Mouse (Mus musculus) brain, embryonic 14.5 days (tissue): ENCODE measurements at regions not wholly inside any gene's neighbourhood (a gene's known extent, or its start where the extent isn't known, plus 50 kb on each side); places are given as distances from the start of the nearest gene placed in this dataset.

Experiments
- CTCF ChIP-seq: fragments of 200-500 bp; IDR thresholded peaks from 2 replicates; pipeline ENCODE4 v1.5.1; 2012; ENCODE audit warnings: inconsistent platforms, mild to moderate bottlenecking, moderate library complexity, borderline replicate concordance; ENCODE audit not compliant: insufficient read depth, insufficient read length; ENCODE audit errors: extremely low read depth
- POLR2A ChIP-seq: fragments of 200-500 bp; IDR thresholded peaks from 2 replicates; pipeline ENCODE4 v1.6.1; 2012; ENCODE audit warnings: mild to moderate bottlenecking, inconsistent platforms, borderline replicate concordance; ENCODE audit not compliant: poor library complexity, insufficient read depth, insufficient read length, severe bottlenecking; ENCODE audit errors: extremely low read depth

GRCm38 (mm10) chr5:43031916-43032315 lies 201.1 kb upstream of the Cpeb2 start:
- TF ChIP-seq CTCF = no peak
- no peak for TF ChIP-seq POLR2A
